Mouse (Mus musculus): ENCODE measurements around the gene Nup214. TPM values are rescaled to one million over a fixed set of nuclear protein-coding genes. Genes with fewer than 3 reads are reported as not detected.

Gene Nup214
- polyA plus RNA-seq, 1 experiment from 2014 or later = 70.9 TPM

DNA sequence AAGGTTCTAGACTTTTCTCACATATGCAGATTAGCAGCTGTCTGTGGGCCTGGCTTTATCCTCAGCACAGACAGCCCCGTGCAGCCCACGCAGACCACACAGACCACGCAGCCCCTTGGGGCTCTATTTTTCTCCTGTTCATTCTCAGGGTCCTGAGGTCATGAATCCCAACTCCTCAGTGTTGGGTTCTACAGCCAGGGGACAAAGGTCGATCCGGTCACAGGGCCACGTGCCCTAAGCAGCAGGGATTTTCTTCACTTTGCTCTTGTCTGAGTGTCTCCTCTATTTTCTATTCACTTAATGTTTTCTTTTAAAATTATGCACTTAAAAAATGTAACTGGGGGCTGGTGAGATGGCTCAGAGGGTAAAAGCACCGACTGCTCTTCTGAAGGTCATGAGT lies 101.1 kb downstream of the Nup214 start:
- Histone ChIP-seq H3K27me3 (replicated peaks; ENCODE audit: control insufficient read depth, insufficient read depth, low read length) (no peaks in the 10 kb centered on the region), H3K27ac (ENCODE audit: low read depth) (no peak overlapping the region), H3K4me1 (replicated peaks; ENCODE audit: control insufficient read depth, insufficient read depth, low read length) (no peaks in the 10 kb centered on the region), H3K4me2 (ENCODE audit: low read length) (no peak overlapping the region), H3K9me3 (ENCODE audit: control insufficient read depth, low read length) (no peaks in the 10 kb centered on the region), H3K9ac (ENCODE audit: low read length) (no peak overlapping the region), H3K36me3 (ENCODE audit: control insufficient read depth, insufficient read depth, low read length) (no peaks in the 10 kb centered on the region), H3K4me3 (ENCODE audit: low read depth, low read length) (no peak overlapping the region)
- no peak for ATAC-seq (replicated peaks; ENCODE audit: low FRiP score, low TSS enrichment, low read depth)
- 70% methylated on average over 7 of the region's 7 CpGs for WGBS
- no peak for DNase-seq (ENCODE audit: low spot score)

DNA sequence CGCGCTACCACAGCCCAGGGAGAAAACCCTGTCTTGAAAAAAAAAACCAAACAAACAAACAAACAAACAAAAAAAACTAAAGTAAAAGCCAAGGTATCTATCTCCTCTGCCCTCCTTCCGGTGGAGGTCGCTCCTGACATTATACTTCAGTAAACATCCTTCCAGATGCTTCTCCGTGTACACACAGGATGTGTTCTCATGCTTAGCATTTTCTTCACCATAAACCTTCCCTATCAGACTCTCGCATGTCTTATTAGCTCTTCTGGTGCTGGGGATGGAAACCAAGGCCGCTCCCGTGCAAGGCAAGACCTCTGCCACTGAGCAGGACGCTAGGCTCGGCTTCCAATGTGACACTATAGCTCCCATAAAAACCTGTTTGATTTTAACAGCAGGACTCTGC lies 103.5 kb downstream of the Nup214 start:
- H3K9ac ChIP-seq (ENCODE audit: low read length) = no peak overlapping the region
- 69% methylated on average over 10 of the region's 10 CpGs for WGBS
- H3K4me2 ChIP-seq (ENCODE audit: low read length) = no peak overlapping the region
- 0 out of 2 replicates have a peak overlapping the region, but pooled peaks have one; percentile 7 for H3K27ac ChIP-seq (ENCODE audit: low read depth)
- H3K4me1 ChIP-seq (replicated peaks; ENCODE audit: control insufficient read depth, insufficient read depth, low read length) = no peaks in the 10 kb centered on the region
- H3K27me3 ChIP-seq (replicated peaks; ENCODE audit: control insufficient read depth, insufficient read depth, low read length) = peaks cover 11% of the 10 kb centered on the region
- no peaks in the 10 kb centered on the region for H3K9me3 ChIP-seq (ENCODE audit: control insufficient read depth, low read length)
- no peak for ATAC-seq (replicated peaks; ENCODE audit: low FRiP score, low TSS enrichment, low read depth)
- no peak overlapping the region for H3K4me3 ChIP-seq (ENCODE audit: low read depth, low read length)
- H3K36me3 ChIP-seq (ENCODE audit: control insufficient read depth, insufficient read depth, low read length) = no peaks in the 10 kb centered on the region
- no peak for DNase-seq (ENCODE audit: low spot score)

DNA sequence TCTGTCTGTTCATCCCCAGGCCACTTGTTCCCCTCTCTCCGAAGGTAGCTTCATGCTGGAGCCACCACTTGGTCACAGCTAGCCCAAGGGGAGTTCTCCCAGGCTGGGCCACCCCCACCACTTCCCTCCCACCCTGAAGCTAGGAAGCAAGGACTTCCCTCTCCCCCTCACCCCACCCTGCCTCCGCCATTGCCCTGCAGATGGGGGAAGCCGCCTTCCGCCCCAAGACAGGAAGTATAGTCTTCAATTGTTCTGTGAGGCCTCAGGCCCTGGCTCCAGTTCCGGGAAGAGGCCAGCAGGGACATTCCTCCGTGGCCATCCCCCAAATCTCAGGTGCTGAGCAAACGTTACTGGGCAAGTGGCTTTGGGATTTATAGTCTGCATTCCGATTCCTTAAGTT lies 104.3 kb downstream of the Nup214 start:
- H3K9ac ChIP-seq (ENCODE audit: low read length) = no peak overlapping the region
- H3K4me3 ChIP-seq (ENCODE audit: low read depth, low read length) = no peak overlapping the region
- no peaks in the 10 kb centered on the region for H3K36me3 ChIP-seq (ENCODE audit: control insufficient read depth, insufficient read depth, low read length)
- ATAC-seq (replicated peaks; ENCODE audit: low FRiP score, low TSS enrichment, low read depth) = no peak
- DNase-seq (ENCODE audit: low spot score) = no peak
- H3K27ac ChIP-seq (ENCODE audit: low read depth) = no peak overlapping the region
- peaks cover 18% of the 10 kb centered on the region for H3K27me3 ChIP-seq (replicated peaks; ENCODE audit: control insufficient read depth, insufficient read depth, low read length)
- no peak overlapping the region for H3K4me2 ChIP-seq (ENCODE audit: low read length)
- H3K9me3 ChIP-seq (ENCODE audit: control insufficient read depth, low read length) = no peaks in the 10 kb centered on the region
- 40% methylated on average over 8 of the region's 8 CpGs for WGBS
- H3K4me1 ChIP-seq (replicated peaks; ENCODE audit: control insufficient read depth, insufficient read depth, low read length) = 0 out of 2 replicates have a peak, but pooled peaks cover under 1% of the 10 kb centered on the region

DNA sequence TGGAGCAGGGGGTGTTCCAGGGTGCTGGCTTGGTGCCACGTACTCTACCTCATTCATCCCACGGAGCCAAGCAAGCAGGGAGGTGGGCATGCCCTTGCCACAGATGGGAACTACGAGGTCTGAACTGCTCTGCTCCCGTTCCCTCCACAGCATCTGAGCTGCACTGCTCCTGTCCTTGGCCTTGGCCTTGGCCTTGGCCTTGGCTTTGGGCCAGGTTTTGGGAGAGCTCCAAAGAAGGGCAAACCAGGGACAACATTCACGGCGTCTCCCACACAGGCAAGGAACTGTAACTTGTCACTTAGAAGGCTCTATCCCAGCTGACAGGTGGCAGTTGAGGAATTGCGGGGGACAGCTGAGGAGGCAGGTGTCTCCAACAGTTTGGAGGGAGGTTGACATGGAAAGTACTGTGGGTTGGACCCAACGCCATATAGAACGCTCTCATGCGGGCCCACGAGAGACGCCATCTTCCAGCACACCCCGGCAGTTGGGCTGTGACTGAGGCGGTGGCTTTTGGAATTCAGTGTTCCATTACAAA lies 105.0 kb downstream of the Nup214 start:
- H3K36me3 ChIP-seq (ENCODE audit: control insufficient read depth, insufficient read depth, low read length) = no peaks in the 10 kb centered on the region
- H3K4me3 ChIP-seq (ENCODE audit: low read depth, low read length) = no peak overlapping the region
- DNase-seq (ENCODE audit: low spot score) (no peak), ATAC-seq (replicated peaks; ENCODE audit: low FRiP score, low TSS enrichment, low read depth) (no peak)
- H3K4me1 ChIP-seq (replicated peaks; ENCODE audit: control insufficient read depth, insufficient read depth, low read length) = 0 out of 2 replicates have a peak, but pooled peaks cover 5% of the 10 kb centered on the region
- H3K9ac ChIP-seq (ENCODE audit: low read length) = no peak overlapping the region
- peaks cover 25% of the 10 kb centered on the region for H3K27me3 ChIP-seq (replicated peaks; ENCODE audit: control insufficient read depth, insufficient read depth, low read length)
- H3K9me3 ChIP-seq (ENCODE audit: control insufficient read depth, low read length) = no peaks in the 10 kb centered on the region
- no peak overlapping the region for H3K4me2 ChIP-seq (ENCODE audit: low read length)
- no peak overlapping the region for H3K27ac ChIP-seq (ENCODE audit: low read depth)
- WGBS = 89% methylated on average over 14 of the region's 14 CpGs

DNA sequence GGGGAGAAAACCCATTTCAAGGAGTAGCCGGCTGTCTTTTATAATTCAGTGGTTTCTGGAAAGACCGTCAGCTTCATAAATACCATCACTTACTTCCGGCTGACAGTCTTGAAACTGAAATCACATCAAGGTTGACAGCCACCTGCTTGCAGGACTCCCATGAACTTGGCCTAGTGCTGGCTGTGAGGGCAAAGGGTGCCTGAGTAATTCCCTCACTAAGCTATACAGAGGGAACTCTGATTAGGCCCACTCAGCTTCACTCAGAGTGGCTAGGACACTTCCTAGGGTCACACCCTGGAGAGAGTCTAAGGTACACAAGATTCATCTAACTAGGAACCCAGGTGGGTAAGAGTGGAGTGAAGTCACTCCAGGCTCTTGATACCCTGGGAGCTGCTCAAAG lies 106.4 kb downstream of the Nup214 start:
- Histone ChIP-seq H3K9me3 (ENCODE audit: control insufficient read depth, low read length) (no peaks in the 10 kb centered on the region), H3K36me3 (ENCODE audit: control insufficient read depth, insufficient read depth, low read length) (no peaks in the 10 kb centered on the region), H3K4me3 (ENCODE audit: low read depth, low read length) (no peak overlapping the region), H3K9ac (ENCODE audit: low read length) (no peak overlapping the region), H3K4me2 (ENCODE audit: low read length) (no peak overlapping the region), H3K27ac (ENCODE audit: low read depth) (no peak overlapping the region), H3K4me1 (replicated peaks; ENCODE audit: control insufficient read depth, insufficient read depth, low read length) (0 out of 2 replicates have a peak, but pooled peaks cover 5% of the 10 kb centered on the region), H3K27me3 (replicated peaks; ENCODE audit: control insufficient read depth, insufficient read depth, low read length) (peaks cover 35% of the 10 kb centered on the region)
- WGBS = 81% methylated on average over 3 of the region's 3 CpGs
- ATAC-seq (replicated peaks; ENCODE audit: low FRiP score, low TSS enrichment, low read depth) = no peak
- no peak for DNase-seq (ENCODE audit: low spot score)

DNA sequence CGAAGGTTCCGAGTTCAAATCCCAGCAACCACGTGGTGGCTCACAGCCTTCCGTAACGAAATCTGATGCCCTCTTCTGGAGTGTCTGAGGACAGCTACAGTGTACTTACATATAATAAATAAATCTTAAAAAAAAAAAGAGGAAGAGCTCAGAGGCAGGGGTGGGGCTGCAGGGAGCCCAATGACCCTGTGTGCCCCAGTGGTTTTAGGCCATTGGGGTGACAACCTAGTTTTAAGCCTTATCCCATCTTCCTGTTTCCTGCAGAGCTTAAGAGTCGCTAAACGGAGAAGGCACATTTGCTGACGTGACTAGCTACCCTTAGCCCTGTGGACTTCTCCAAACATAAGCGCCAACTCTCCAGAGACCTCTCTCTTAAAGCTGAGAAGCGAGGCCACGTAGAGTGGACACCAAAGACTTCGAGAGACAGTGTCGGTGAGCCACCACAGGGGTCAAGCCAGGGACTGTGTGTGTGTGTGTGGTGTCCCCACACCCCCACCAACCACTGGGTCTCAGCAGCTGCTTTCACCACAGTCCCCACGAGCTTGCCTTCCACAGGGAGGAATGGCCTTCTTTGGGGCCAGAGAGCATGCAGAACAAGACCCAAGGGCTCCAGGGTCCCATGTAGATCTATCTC lies 107.2 kb downstream of the Nup214 start:
- Histone ChIP-seq H3K27me3 (replicated peaks; ENCODE audit: control insufficient read depth, insufficient read depth, low read length) (peaks cover 37% of the 10 kb centered on the region), H3K4me3 (ENCODE audit: low read depth, low read length) (no peak overlapping the region; the same call in 1 of the 2 replicates)

DNA sequence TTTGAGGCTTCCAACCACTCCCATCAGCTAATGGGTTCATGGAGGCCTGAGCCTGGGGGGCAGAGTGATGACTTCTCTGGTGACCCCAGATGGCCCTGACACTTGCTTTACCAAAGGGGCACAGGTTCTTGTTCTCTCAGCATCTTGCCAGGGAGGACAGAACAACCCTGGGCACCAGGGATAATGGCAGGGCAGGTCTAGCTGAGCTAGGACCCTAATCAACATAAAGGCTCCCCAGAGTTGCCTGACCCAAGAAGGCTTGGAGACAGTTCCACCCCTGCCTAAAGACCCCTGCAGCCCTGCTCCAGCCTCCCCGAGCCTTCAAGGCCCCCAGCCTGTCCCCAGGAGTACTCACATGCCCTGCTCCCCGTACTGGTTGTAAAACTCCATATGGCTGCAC lies 108.0 kb downstream of the Nup214 start:
- Histone ChIP-seq H3K9ac (ENCODE audit: low read length) (no peak overlapping the region), H3K4me1 (replicated peaks; ENCODE audit: control insufficient read depth, insufficient read depth, low read length) (0 out of 2 replicates have a peak, but pooled peaks cover 5% of the 10 kb centered on the region), H3K36me3 (ENCODE audit: control insufficient read depth, insufficient read depth, low read length) (no peaks in the 10 kb centered on the region), H3K27ac (ENCODE audit: low read depth) (no peak overlapping the region), H3K9me3 (ENCODE audit: control insufficient read depth, low read length) (no peaks in the 10 kb centered on the region), H3K4me2 (ENCODE audit: low read length) (peak overlapping the region; percentile 100), H3K27me3 (replicated peaks; ENCODE audit: control insufficient read depth, insufficient read depth, low read length) (peaks cover 45% of the 10 kb centered on the region), H3K4me3 (ENCODE audit: low read depth, low read length) (peak overlapping the region; percentile 55; the same call in 1 of the 2 replicates)
- DNase-seq (ENCODE audit: low spot score) (no peak), ATAC-seq (replicated peaks; ENCODE audit: low FRiP score, low TSS enrichment, low read depth) (no peak)
- 24% methylated on average over 2 of the region's 2 CpGs for WGBS

More for the DNA sequence above, 107.2 kb downstream of the Nup214 start:
- no peaks in the 10 kb centered on the region for H3K9me3 ChIP-seq (ENCODE audit: control insufficient read depth, low read length)
- H3K4me1 ChIP-seq (replicated peaks; ENCODE audit: control insufficient read depth, insufficient read depth, low read length) = 0 out of 2 replicates have a peak, but pooled peaks cover 5% of the 10 kb centered on the region
- no peak overlapping the region for H3K27ac ChIP-seq (ENCODE audit: low read depth)
- H3K9ac ChIP-seq (ENCODE audit: low read length) = no peak overlapping the region
- ATAC-seq (replicated peaks; ENCODE audit: low FRiP score, low TSS enrichment, low read depth) (no peak), DNase-seq (ENCODE audit: low spot score) (no peak)
- 81% methylated on average over 14 of the region's 14 CpGs for WGBS
- no peaks in the 10 kb centered on the region for H3K36me3 ChIP-seq (ENCODE audit: control insufficient read depth, insufficient read depth, low read length)
- H3K4me2 ChIP-seq (ENCODE audit: low read length) = no peak overlapping the region

DNA sequence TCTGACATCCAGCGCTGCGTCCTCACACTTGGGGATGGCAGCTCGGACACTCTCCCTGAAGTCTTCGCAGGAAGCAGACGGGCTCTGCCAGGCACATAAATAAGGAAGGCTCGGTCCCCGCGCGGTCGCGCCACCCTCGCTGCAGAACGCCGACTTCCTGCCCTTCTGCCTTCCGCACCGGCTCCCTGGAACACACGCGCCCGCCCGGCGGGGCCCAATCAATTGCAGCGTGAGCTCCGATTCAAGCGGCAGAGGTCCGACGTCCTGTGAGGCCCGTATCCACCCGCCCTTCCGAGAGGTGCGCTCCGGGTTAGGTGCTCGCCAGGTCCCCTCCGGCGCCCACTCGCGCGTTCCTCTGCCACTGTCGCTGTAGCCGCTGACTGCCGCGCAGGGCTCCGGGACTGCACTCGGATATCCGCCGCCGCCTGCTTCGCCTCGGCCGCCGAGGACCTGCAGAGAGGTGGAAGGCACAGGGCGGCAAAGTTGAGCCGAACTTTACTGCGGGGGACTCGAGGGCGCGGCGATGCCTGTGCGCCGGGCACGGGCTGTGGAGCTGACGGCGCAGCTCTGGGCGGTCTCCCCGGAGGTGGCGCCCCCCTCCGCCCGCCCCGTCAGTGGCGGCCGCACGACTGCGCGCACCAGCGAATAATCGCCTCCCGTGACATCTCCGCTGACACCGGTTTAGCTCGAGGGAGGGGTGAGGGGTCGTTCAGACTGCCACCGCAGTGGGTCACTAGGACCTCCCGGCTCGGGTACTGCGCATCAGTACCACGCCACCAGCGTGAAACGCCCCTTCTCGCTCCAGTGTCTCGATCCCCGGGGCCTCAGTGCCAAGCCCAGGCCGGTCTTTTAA lies 109.1 kb downstream of the Nup214 start:
- H3K4me1 ChIP-seq (replicated peaks; ENCODE audit: control insufficient read depth, insufficient read depth, low read length) = 0 out of 2 replicates have a peak, but pooled peaks cover 5% of the 10 kb centered on the region
- under 1% methylated on average over 88 of the region's 91 CpGs for WGBS
- peak overlapping the region; percentile 55 for H3K4me3 ChIP-seq (ENCODE audit: low read depth, low read length)
- peaks cover 56% of the 10 kb centered on the region for H3K27me3 ChIP-seq (replicated peaks; ENCODE audit: control insufficient read depth, insufficient read depth, low read length)
- H3K9ac ChIP-seq (ENCODE audit: low read length) = peak overlapping the region; percentile 33
- ATAC-seq (replicated peaks; ENCODE audit: low FRiP score, low TSS enrichment, low read depth) (no peak), DNase-seq (ENCODE audit: low spot score) (peak; percentile 74)
- H3K4me2 ChIP-seq (ENCODE audit: low read length) = peak overlapping the region; percentile 100
- no peaks in the 10 kb centered on the region for H3K9me3 ChIP-seq (ENCODE audit: control insufficient read depth, low read length)
- no peak overlapping the region for H3K27ac ChIP-seq (ENCODE audit: low read depth)
- H3K36me3 ChIP-seq (ENCODE audit: control insufficient read depth, insufficient read depth, low read length) = no peaks in the 10 kb centered on the region

Data from intestine, embryonic 14.5 days (tissue).